Mouse (Mus musculus): ENCODE measurements around the gene Rps15.

DNA sequence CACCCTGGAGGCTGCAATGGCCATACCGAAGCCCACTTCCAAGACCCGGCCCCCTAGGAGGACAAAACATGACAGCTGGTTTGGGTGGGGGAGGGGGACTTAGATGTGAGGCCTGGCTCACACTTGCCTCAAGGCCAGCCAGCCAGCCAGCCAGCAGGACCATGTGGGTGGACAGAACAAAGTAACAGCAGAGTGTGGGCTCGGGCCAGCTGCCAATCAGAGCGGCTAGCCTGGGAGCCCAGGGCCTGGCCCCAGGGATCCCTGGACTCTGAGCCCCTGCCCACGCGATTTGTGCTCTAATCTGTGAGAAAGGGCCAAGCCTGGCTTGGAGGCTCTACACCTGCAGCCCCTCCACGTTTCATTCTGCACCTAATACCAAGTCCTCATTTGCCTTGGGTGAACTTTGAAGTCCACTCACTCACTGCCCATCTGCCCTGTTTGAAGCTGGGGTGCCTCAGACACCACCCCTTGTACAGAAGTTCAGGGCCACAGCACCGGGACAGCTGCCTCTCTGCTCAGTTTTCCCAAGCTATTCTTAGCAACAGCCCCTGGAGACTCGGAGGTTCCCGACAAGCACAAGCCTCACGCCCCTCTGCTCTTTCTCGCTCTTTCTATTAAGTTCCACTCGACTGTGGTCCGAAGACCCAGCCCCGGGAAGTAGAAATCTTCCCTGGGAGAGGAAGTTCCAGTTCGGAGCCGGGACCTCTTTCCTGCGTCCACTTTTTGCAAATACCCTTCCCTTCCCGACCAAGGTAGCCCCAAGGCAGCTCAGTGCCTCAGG is 32.2 kb upstream of the Rps15 start:
- TF ChIP-seq CTCF (IDR thresholded peaks at IDR 0.05; ENCODE audit: low read depth, low read length) (no peak), POLR2A (IDR thresholded peaks at IDR 0.05; ENCODE audit: insufficient read depth, low read length) (no peak)
